Mouse (Mus musculus) kidney, adult 18-20 months (tissue): ENCODE data around the gene Ly86.

Source experiments
- DNase-seq: peaks from one replicate; pipeline ENCODE4 v3.0.0; 2021

Ly86 gene

DNA sequence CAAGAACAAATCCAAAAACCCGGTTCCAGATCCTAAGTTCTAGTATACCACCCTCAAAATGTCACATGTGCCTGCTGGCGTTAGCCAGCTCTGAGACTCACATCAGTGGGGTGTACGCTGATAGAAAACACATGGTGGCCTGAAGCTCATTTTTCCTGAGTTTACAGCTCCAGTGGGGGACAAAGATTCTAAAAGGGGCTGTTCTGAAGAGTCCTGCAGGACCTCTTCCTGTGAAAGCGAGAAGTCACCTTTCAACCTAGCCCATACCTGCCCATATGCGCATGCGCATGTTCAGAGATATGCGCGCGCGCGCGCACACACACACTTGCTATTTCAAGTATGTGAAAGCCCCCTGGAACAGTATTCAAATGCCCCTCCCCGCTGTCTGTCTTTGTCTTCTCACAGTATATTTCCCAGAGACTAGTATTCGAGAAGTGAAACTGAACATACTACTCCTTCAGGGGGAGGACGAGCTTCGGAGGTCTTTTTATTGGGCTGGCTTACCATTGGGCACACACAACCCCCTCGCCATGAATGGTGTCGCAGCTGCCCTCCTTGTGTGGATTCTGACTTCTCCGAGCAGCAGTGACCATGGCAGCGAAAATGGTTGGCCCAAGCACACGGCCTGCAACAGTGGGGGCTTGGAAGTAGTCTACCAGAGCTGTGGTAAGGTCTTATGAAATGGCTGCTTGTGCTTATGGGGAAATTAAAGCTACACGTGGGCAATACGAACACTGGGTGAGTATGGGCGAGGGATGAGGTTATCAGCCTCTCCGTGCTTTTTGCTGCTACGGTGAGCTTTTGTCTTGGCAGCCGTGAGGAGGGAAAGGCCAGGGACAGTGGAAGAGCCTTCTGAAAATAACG lies at the start of gene Ly86:
Gene Ly86, plus strand, starts transcription at position 300 of the 864 bp plus-strand sequence.
- DNase-seq: no peak

DNA sequence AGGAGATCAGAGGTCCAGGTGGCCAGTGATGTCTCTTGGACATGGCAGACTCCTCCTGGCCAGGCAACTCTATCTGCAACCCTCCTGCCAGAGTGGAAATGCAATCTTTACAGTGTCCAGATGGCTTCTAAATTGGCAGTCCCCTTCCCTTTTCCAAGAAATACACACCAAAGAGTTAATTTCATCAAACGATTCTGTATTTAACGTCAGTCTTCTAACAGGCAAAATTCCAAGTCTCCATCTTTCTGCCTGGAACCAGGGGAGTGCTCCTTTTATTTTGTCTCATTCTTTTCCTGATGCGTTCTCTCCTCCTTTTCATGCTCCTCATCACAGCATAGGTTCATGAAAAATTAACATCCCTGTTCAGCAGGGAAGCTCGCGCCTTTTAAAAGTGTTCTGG lies 47.1 kb upstream of the Ly86 start:
- no peak for DNase-seq

DNA sequence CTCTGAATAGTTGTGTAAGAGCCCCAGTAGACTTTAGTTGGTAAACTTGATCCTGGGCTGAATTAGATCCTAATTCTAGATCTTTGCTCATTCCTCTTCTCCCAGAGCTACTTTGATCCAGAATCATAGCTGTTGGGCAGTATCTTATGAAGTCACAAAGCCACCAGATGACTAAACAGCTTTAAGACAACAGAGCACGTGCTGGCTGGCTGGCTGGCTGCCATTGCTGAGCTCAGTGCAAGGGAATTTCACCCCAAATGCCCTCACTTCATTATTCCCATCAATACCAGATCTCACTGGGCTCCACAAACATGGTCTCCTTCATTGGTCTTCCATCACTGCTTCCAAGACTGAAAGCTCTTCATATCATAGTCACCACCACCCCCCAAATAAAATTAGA lies 46.2 kb upstream of the Ly86 start:
- peak; percentile 5 for DNase-seq

DNA sequence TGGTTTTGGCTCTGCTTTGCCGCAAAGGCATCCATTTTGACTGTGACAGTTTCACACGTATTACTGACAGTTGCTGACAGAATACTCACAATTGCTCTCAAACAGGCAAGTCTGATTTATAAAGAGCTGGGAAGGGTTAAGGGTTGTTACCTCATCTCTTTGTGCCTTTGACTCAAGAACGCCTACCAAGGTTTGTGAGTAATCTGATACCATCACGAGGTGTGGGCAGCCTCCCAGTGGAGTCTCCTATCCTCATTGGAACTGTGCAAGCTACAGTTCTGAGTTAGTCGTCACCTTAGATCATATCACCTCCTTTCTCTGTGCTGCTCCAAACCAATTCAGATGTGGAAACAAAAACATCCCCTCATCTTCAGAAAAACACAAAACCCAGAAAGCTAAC lies 42.1 kb upstream of the Ly86 start:
- no peak for DNase-seq

DNA sequence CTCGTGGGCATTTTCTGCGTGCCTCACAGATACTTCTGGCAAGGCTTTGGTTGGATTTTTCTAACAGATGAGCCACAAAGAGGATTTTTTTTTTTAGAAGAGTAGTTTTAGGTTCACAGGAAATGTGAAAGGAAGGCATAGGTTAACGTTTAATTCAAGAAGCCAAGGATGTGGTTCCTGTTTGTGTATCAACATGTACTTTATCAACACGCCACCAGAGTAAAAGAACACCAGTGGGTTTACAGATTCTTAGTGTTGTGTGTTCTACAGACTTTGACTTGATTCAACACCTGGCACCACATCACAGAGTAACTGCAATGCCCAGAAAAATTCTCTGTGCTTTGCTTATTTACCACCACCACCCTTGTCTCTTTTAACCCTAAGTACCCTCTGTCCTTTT lies 37.0 kb upstream of the Ly86 start:
- DNase-seq: no peak

DNA sequence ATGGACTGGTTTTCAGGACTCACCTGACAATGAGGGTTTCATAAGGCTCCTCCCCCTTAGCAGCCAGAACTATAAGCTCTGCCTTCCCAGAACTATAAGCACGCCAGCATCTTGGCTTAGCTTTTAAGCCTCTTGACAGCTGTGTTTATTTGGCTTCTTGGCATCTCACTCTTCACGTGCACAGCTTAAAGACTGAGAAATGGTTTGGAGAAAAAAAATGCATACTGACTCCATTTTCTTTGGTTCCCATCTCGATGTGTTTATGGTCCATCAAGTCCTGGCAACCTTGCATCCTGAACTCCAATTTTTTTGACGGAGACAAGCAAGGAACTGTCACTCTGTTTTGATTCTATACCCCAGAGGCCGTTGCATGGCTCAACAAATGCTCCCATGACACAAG lies 35.7 kb upstream of the Ly86 start:
- no peak for DNase-seq

DNA sequence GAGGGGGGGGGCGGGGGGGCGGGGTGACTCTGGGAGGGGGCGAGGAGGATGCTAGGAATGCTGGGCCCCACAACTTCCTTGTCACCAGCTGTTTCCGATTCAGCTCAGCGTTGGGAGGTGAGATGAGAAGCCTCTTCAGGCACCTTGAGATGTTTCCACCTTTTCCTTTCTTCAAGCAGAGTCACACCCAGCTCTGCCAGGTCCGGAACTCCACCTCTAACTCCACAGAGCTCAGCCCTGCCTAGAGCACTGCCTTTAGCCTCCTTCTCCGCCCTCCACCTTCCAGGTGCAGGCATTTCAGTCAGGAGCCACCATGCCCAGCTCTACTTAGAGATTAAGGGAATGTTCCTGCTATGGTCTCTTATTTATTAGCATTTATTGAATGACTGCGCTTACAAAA lies 34.7 kb upstream of the Ly86 start:
- no peak for DNase-seq

DNA sequence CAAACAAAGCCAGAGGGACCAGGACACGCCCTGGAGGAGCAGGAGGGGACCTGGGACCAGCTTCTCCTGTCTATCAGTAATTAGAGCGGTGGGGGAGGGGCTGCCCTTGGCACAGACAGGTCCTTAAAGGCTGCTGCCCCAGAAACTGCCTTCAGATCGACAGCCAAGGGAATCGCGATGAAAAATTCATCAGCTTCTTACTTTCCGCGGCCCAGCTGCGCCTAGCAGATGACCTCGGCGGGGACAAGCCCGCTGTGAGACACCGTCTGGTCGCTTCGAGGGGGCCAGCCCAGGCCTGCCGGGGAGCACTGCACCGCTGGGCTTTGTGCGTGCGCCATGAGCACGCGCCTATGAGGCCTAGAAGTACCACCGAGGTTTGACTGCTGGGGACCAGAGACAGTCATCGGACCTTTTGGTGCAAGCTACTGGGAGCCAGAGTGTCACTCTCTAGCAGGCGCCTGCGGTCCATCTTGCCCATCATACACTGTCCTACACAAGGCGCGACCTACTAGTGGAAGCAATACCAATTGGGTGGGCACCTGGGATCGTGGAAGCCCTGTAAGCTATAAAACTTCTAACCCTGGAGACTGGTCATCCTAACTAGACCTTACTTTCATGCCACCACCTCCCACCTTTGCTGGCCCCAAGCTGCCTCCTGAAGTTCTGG lies 33.3 kb upstream of the Ly86 start:
- DNase-seq: no peak

DNA sequence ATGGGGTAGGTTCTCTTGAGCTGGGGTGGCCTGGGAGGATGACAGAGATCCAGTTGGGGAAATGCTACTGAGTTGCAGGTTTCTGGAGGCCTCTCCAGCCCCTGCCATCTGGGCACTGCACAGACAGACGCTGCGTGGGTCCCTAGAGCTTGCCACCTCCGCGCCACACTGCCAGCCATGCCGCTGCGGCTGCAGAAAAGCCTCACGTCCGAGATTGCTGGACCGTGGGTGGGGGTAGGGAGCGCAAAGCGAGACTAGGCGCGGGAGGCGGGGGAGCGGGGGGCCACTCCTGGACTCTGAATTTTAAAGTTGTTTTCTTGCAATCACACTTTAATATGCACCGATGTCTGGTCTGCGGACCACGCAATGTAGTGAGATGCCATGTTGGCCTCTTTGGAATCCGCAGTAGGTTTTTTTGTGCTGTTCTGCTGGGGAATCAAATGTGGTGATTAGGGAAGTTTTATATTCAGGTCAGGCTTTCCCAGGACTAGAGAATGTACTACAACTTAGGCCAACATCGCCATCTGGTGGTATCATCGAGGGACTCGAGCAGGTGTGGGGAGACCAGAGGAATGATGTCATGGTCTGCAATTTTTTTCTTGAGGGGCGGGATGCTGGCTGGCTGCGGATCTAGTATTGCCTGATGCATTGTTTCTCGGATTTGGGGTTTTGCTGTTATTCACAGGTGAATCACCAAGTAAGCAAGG lies 32.6 kb upstream of the Ly86 start:
- DNase-seq: peak; percentile 88

DNA sequence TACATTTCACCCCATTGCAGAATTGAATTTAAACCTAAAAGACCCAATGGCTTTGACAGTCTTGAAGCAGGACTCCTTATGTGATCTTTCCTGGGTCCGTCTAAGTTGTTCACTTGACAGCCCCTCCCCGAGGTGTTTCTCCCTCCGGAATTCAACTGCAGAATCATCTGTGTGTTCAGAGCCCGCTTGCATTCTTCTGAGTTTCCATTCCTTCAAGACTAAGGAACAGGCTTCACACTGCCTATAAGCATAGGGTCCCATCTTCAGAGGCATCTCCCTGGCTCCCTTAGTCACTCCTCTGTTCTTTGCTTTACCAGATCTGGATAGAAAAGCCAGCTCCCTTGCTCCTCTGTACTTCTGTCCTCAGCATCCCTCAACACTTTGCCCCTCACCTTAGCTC lies 32.1 kb upstream of the Ly86 start:
- DNase-seq: no peak

DNA sequence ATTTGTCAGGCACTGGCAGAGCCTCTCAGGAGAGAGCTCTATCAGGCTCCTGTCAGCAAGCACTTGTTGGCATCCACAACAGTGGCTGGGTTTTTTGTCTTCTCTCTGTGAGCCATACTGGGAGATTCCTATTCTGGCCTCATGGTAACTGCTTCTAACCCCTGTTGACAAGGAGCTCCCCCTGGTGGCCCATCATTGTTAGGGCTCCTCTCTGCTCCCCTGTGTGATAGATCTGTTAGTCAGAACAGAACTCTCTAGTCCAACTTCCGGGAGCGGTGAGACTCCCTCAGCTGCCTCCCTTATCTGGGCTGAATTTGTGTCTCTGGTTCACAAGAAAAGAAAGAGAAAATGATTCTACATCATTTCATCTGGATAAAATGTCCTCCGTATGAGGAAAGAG lies 19.5 kb upstream of the Ly86 start:
- DNase-seq: peak; percentile 64

DNA sequence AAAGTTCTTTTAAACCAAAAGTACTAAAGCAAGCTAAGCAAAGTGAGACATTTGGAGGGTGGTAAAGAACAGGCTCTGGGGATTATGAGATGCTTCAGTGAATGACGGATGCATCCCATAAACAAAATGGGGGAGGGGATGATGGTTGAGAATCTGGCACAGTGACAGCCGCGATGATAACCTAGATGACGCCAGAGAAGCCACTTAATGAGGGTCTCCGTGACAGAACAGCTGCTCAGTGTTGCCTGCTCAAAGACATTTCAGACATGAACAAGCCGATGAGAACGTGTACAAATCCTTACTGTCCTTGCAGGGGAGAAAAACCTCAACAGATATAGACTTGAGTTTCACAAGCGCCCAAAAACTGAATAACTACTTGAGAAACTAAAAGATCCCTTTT lies 15.3 kb upstream of the Ly86 start:
- no peak for DNase-seq

DNA sequence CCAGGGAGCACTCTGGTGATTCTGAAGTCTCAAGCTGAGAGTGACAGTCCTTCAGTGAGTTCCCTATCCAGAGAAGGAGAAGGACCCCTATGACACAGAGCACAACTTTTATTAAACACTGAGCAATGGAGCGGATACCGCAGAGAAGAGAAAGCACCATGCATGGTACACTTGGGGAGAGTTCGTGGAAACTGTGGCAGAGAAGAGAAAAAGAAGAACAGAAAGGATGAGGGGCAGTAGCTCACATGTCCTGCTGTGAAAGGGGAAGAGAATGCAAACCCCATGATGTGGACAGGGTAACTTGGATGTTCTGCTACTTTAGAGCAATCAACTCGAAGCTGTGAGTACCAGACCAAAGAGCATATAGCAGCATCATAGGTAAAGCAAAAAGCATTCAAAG lies 14.0 kb upstream of the Ly86 start:
- no peak for DNase-seq

DNA sequence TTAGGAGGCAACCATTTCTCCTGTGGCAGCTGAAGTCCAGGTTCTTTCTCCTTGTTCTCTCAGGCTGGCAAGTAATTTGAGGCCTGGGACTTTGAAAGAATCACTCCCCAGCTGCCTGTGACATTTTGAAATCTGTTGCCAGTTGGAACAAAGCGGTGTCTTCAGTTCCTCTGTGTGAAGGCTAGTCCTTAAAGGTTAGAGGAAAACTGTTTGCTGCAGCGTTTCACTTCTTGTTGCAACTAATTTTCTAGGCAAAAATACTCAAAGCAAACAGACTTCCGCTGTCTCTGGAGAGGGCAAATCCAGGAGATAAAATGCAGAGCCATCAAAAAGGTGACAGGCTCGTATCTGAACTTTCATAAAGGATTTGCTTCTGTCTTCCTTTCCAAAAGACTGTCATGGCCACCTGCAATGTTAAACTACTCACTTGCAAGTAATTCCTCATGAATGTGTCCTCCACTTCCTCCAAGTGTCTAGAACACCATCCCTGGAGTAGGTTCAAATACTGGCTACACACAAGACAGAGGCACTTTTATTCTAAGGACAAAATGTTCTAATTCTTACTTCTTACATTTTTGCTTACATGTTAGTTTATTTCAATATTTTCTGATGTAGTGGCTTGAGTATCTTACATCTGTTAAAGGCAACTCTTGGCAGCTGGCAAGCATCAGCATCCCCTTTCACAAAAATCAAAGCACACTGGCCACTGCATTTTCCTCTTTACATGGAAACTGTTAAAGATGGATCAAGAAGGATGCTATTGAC lies 12.0 kb upstream of the Ly86 start:
- DNase-seq: no peak

DNA sequence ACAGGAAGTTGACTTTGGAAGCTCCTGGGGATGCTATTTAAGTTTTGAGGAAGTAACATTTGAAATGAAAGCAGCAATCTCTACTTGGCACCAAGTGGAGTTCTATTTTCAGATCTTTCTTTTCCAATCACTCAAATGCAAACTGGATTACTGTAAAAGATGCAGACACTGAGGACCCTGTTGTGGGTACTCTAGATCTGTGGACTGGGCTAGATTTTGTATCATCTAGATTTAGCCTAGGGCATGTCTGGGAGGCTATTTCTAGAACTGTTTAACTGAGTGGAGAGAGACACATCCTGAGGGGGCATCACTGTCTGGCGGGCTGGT lies 11.5 kb upstream of the Ly86 start:
- no peak for DNase-seq

DNA sequence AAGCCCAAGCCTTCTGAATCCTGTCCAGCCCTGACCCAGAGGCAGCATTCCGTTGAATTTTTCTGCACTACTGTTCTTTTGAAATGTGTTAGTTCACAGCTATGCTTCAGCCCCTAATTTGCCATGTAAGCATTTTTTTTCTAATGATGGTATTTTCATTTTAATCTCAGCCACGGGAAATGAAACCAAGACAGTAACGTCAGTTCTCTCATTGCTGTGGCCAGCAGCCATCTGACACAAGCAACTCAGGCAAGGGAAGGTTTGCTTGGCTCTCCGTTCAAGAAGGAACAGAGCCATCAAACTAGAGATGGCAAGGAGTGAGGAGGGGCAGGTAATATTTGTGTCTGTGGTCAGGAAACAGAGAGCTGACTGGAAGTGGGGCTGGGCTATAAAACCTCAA lies 7.7 kb upstream of the Ly86 start:
- no peak for DNase-seq

DNA sequence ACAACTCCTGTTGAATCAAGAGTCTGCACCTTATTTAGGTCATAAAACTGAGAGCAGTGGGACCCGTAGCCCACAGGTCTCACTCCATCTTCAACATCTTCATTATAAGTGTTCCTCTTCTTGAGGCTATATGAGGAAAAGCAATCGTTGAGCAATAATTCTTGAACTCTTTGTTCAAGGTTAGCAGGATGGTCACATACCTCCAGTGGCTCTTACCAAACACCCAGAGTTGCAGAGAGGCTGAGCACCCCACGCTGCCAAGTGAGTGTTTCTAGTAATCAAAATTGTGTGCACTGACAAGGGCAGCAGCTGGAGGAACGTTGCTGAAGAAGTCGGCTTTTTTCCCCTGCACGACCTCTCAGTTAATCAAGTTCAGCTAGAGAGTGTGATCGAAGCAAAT lies 7.1 kb upstream of the Ly86 start:
- DNase-seq: no peak

DNA sequence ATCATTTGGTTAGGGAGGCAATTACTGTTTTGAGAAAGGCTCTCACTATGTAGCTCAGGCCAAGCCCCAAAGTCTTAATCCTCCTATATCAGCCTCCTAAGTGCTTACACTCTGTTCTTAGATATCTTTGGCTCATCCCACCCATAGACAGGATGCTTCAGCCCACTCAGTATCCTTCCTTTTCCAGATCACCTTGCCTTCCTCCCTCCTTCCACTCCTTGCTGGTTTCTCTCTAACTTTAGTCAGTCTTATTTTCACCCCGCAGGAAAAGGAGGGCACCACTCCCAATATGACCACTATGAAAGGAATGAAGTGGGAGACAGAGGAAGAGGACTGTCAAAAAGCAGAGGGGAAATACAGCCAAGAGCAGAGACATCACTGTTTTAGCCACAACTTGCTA lies 2.2 kb upstream of the Ly86 start:
- no peak for DNase-seq

DNA sequence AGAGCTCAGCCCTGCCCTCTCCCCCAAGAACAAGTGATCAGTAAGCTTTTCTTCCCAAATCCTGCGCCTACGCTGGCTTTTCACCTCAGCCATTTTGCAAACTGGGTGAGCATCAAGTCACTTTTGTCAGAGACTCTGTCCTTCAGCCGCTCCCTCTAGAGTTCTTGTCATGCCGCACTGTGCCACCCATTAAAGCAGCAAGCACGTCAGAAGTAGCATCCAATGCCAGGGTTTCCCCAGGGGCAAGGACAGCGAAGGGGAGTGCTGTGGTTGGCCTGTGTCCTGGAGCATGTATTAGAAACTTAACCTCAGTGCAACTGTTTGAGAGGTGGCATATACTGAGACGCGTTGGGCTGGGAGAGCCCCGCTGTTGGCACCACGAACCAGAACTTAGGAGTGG lies 815 bp downstream of the Ly86 start:
- no peak for DNase-seq

DNA sequence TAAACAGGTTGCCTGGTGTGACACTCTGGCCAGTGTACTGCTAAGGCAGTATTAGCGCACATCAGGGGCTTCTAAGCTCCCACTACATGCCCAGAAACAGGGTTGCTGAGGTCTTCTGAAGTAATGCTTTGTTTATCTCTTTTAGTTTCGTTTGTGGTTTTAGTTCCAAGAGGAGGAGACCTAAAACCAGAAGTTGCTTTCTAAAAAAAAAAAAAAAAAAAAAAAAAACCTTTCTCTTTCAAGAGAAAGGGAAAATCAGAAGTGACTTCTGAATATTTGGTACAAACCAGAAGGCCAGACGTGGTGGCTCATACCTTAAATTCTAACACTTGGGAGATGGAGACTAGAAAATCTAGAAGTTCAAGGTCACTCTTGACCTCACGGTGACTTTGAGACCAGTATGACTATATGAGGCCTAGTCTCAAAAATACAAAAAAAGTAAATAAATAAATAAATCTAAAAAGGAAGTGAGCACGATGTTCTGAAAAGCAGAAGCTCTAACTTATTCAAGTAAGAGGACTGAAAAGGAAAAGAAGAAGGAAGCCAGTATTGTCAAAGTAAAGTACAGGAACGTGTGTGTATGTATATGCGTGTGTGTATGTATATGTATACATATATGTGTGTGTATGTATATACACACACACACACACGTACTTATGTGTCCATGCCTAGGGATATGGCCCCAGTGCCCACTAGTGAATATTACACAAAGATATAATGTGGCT lies 3.0 kb downstream of the Ly86 start:
- DNase-seq: no peak

DNA sequence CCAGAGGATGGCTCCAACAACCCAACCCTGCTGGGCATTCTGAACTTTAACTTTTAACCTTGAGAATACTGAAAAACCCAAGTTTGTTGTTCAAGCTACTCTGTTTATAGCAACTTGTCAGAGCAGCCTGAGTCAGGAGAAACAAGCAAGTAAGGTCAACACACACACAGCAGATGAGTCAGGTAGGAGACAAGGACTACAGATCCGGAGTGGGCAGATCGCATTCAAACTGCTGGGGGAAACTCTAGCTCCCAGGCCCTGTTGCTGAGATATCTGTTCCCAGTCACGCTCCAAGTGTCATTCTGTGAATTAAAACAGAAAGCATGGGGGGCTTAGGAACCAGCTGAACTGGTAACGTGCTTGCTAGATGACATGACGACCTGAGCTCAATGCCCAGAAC lies 4.0 kb downstream of the Ly86 start:
- no peak for DNase-seq

DNA sequence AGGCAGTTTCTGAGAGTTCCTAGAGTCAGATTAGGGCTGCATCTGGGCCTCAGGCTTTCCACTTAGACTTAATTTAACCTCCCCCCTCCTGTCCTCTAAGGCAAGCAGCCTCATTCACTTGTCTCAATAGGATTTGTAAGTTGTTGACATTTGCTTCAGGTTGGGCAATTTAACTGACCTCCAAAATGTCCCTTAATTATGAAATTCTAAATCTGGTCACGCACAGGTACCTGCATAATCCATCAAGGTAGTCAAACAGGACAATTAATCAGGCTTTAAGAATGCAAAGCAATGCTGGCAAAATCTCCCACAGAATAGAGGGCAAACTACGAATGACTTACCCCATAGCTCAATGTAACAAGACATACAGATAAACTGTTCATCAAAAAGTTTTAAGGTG lies 8.0 kb downstream of the Ly86 start:
- DNase-seq: no peak

DNA sequence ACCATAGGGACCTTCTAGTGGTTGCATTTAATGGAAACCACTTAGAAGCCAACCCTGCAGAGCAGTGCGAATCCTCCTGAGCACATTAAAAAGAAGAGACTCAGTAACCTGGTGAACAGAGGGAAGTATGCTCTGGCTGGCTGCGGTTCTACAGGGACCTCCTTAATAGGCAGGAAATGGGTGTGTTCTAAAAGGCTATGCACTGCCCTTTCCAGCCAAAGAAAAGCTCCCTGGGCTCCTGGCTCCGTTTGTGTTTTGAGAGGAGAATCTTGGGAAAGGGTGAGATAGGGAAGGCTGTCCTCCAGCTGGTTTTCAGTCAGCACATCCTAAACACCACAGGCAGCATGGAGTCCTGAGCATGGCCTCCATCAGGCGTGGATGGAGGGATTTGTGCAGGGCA lies 8.9 kb downstream of the Ly86 start:
- DNase-seq: no peak
